Mouse (Mus musculus) MEL (cell line): ENCODE results near the gene Oat. TPM values are rescaled to one million over a fixed set of nuclear protein-coding genes. Genes with fewer than 3 reads are reported as not detected.

Experiments used
- DNase-seq: peaks from one replicate; pipeline ENCODE4 v3.0.0; 2011; ENCODE audit warnings: low read depth, low spot score
- H3K27ac ChIP-seq: 2 replicates; pipeline ENCODE4 v1.5.1; 2012; ENCODE audit warnings: low read depth, mild to moderate bottlenecking, control low read depth, low read length, moderate library complexity; ENCODE audit not compliant: control insufficient read depth
- H3K27me3 ChIP-seq, 2 experiments: fragments of 150-350 bp in 1 of 2; sonication (generic) in 1 of 2; 2 replicates each; pipeline ENCODE4 v1.6.1; 2012; ENCODE audit warnings: low read length in 2 of 2, mild to moderate bottlenecking in 2 of 2, improper control_type of control experiment in 1 of 2, moderate library complexity in 1 of 2; ENCODE audit not compliant: insufficient read depth in 2 of 2, control insufficient read depth in 1 of 2
- H3K36me3 ChIP-seq, 2 experiments: 2 replicates each; pipeline ENCODE4 v1.6.1; 2012 to 2014; ENCODE audit warnings: low read length in 2 of 2, improper control_type of control experiment in 1 of 2, inconsistent platforms in 1 of 2, mild to moderate bottlenecking in 1 of 2; ENCODE audit not compliant: insufficient read depth in 2 of 2, control insufficient read depth in 1 of 2
- H3K4me1 ChIP-seq, 2 experiments: fragments of 150-350 bp in 1 of 2; sonication (generic) in 1 of 2; 2 replicates each; pipeline ENCODE4 v1.6.1; 2012; ENCODE audit warnings: low read length in 2 of 2, improper control_type of control experiment in 1 of 2, mild to moderate bottlenecking in 1 of 2; ENCODE audit not compliant: insufficient read depth in 2 of 2, control insufficient read depth in 1 of 2
- H3K4me3 ChIP-seq, 2 experiments: fragments of 150-350 bp in 1 of 2; sonication (generic) in 1 of 2; 2 replicates each; pipeline ENCODE4 v1.5.1; 2012; ENCODE audit warnings: low read depth in 2 of 2, low read length in 2 of 2, mild to moderate bottlenecking in 2 of 2, moderate library complexity in 2 of 2, control low read depth in 1 of 2, improper control_type of control experiment in 1 of 2; ENCODE audit not compliant: control insufficient read depth in 1 of 2, insufficient read depth in 1 of 2
- H3K79me2 ChIP-seq: 2 replicates; pipeline ENCODE4 v1.6.1; 2012; ENCODE audit warnings: mild to moderate bottlenecking, low read length, moderate library complexity; ENCODE audit not compliant: control insufficient read depth, poor library complexity, insufficient read depth
- H3K9ac ChIP-seq: 2 replicates; pipeline ENCODE4 v1.6.1; 2012; ENCODE audit warnings: low read depth, mild to moderate bottlenecking, control low read depth, low read length, moderate library complexity; ENCODE audit not compliant: control insufficient read depth, poor library complexity, severe bottlenecking
- H3K9me3 ChIP-seq: fragments of 150-350 bp; sonication (generic); replicated peaks from 2 replicates; pipeline ENCODE4 v1.6.1; 2012; ENCODE audit warnings: mild to moderate bottlenecking, low read length, improper control_type of control experiment, moderate library complexity; ENCODE audit not compliant: insufficient read depth
- BHLHE40 ChIP-seq: IDR thresholded peaks from 2 replicates; pipeline ENCODE4 v1.6.1; 2012; ENCODE audit warnings: low read depth, mild to moderate bottlenecking, inconsistent platforms, low read length, improper control_type of control experiment, borderline replicate concordance
- CHD1 ChIP-seq: IDR thresholded peaks from 2 replicates; pipeline ENCODE4 v1.6.1; 2012; ENCODE audit warnings: low read depth, mild to moderate bottlenecking, inconsistent platforms, low read length, improper control_type of control experiment
- CTCF ChIP-seq, 3 experiments: IDR thresholded peaks in 2 of 3; conservative IDR thresholded peaks in 1 of 3; 2 replicates each; pipeline ENCODE4 v1.5.1; 2011 to 2012; ENCODE audit warnings: low read length in 3 of 3, low read depth in 2 of 3, mild to moderate bottlenecking in 2 of 3, improper control_type of control experiment in 1 of 3, inconsistent platforms in 1 of 3, mixed read lengths in 1 of 3, moderate library complexity in 1 of 3; ENCODE audit not compliant: control insufficient read depth in 1 of 3, insufficient read depth in 1 of 3, poor library complexity in 1 of 3, severe bottlenecking in 1 of 3
- ELF1 ChIP-seq: IDR thresholded peaks from 2 replicates; pipeline ENCODE4 v1.6.1; 2014; ENCODE audit warnings: low read depth, mild to moderate bottlenecking, inconsistent platforms, low read length, improper control_type of control experiment, moderate library complexity
- EP300 ChIP-seq, 2 experiments: IDR thresholded peaks; 2 replicates each; pipeline ENCODE4 v1.6.1; 2011; ENCODE audit warnings: improper control_type of control experiment in 2 of 2, low read length in 2 of 2, low read depth in 1 of 2, mild to moderate bottlenecking in 1 of 2
- GABPA ChIP-seq: IDR thresholded peaks from 2 replicates; pipeline ENCODE4 v1.6.1; 2012; ENCODE audit warnings: low read depth, mild to moderate bottlenecking, inconsistent platforms, low read length, improper control_type of control experiment, moderate library complexity
- MAFK ChIP-seq: IDR thresholded peaks from 2 replicates; pipeline ENCODE4 v1.6.1; 2011; ENCODE audit warnings: low read depth, mild to moderate bottlenecking, low read length, improper control_type of control experiment, borderline replicate concordance
- MAX ChIP-seq: IDR thresholded peaks from 2 replicates; pipeline ENCODE4 v1.6.1; 2011; ENCODE audit warnings: low read length, improper control_type of control experiment
- MEF2A ChIP-seq: IDR thresholded peaks from 2 replicates; pipeline ENCODE4 v1.6.1; 2014; ENCODE audit warnings: low read depth, mild to moderate bottlenecking, inconsistent platforms, low read length, improper control_type of control experiment; ENCODE audit not compliant: poor library complexity, insufficient replicate concordance, severe bottlenecking; ENCODE audit errors: extremely low read depth
- MXI1 ChIP-seq: IDR thresholded peaks from 2 replicates; pipeline ENCODE4 v1.6.1; 2011; ENCODE audit warnings: mild to moderate bottlenecking, low read depth, low read length, improper control_type of control experiment
- MYB ChIP-seq: IDR thresholded peaks from 2 replicates; pipeline ENCODE4 v1.6.1; 2011; ENCODE audit warnings: mild to moderate bottlenecking, low read depth, low read length, improper control_type of control experiment
- NRF1 ChIP-seq: IDR thresholded peaks from 2 replicates; pipeline ENCODE4 v1.6.1; 2014; ENCODE audit warnings: low read depth, mild to moderate bottlenecking, inconsistent platforms, low read length, improper control_type of control experiment, moderate library complexity; ENCODE audit not compliant: poor library complexity, insufficient read depth, severe bottlenecking
- POLR2A ChIP-seq, 2 experiments: IDR thresholded peaks; 2 replicates each; pipeline ENCODE4 v1.6.1; 2011 to 2012; ENCODE audit warnings: low read length in 2 of 2, mild to moderate bottlenecking in 2 of 2, control low read depth in 1 of 2, improper control_type of control experiment in 1 of 2, low read depth in 1 of 2, moderate library complexity in 1 of 2; ENCODE audit not compliant: control insufficient read depth in 1 of 2, insufficient read depth in 1 of 2, poor library complexity in 1 of 2
- POLR2AphosphoS2 ChIP-seq: IDR thresholded peaks from 2 replicates; pipeline ENCODE4 v1.6.1; 2011; ENCODE audit warnings: low read length, improper control_type of control experiment
- RAD21 ChIP-seq: IDR thresholded peaks from 2 replicates; pipeline ENCODE4 v1.6.1; 2011; ENCODE audit warnings: mild to moderate bottlenecking, low read depth, low read length, improper control_type of control experiment
- RCOR1 ChIP-seq: IDR thresholded peaks from 2 replicates; pipeline ENCODE4 v1.6.1; 2012; ENCODE audit warnings: low read depth, mild to moderate bottlenecking, inconsistent platforms, low read length, improper control_type of control experiment
- SMC3 ChIP-seq: IDR thresholded peaks from 2 replicates; pipeline ENCODE4 v1.6.1; 2011; ENCODE audit warnings: low read depth, low read length, improper control_type of control experiment
- TCF12 ChIP-seq: IDR thresholded peaks from 2 replicates; pipeline ENCODE4 v1.6.1; 2014; ENCODE audit warnings: low read depth, mild to moderate bottlenecking, inconsistent platforms, low read length, improper control_type of control experiment, moderate library complexity
- UBTF ChIP-seq: IDR thresholded peaks from 2 replicates; pipeline ENCODE4 v1.6.1; 2012; ENCODE audit warnings: low read depth, mild to moderate bottlenecking, inconsistent platforms, low read length, improper control_type of control experiment, moderate library complexity, borderline replicate concordance; ENCODE audit not compliant: insufficient read depth
- USF1 ChIP-seq: IDR thresholded peaks from 2 replicates; pipeline ENCODE4 v1.6.1; 2014; ENCODE audit warnings: low read depth, mild to moderate bottlenecking, inconsistent platforms, low read length, improper control_type of control experiment, moderate library complexity
- ZKSCAN1 ChIP-seq: IDR thresholded peaks from 2 replicates; pipeline ENCODE4 v1.6.1; 2012; ENCODE audit warnings: low read depth, mild to moderate bottlenecking, inconsistent platforms, low read length, improper control_type of control experiment, moderate library complexity
- ZMIZ1 ChIP-seq: IDR thresholded peaks from 2 replicates; pipeline ENCODE4 v1.6.1; 2012; ENCODE audit warnings: low read depth, mild to moderate bottlenecking, inconsistent platforms, low read length, improper control_type of control experiment, moderate library complexity
- ZNF384 ChIP-seq: IDR thresholded peaks from 2 replicates; pipeline ENCODE4 v1.6.1; 2012; ENCODE audit warnings: low read depth, mild to moderate bottlenecking, inconsistent platforms, low read length, improper control_type of control experiment
- polyA plus RNA-seq, 2 experiments: library from polyadenylated mRNA; stranded (reverse) in 1 of 2; unstranded in 1 of 2; fragments of >175 nt in 1 of 2; fragments of >200 nt in 1 of 2; gene quantifications; 2 replicates each; pipeline versions ENCODE4 v1.2.1 to v1.2.4; 2012; ENCODE audit warnings: low replicate concordance in 2 of 2, low read depth in 1 of 2; ENCODE audit not compliant: insufficient read length in 2 of 2, insufficient read depth in 1 of 2, missing spikeins in 1 of 2
- total RNA-seq: library from RNA; depleted of rRNA; stranded (reverse); fragments of 300-350 nt; gene quantifications from 2 replicates; pipeline ENCODE4 v1.2.3, GENCODE M21; 2012

The Oat gene
- total and polyA plus RNA-seq, 3 experiments, result 190 to 226 (median 209) TPM

- TF ChIP-seq NRF1 (peak; percentile 91), MXI1 (peak; percentile 44; the same call in 1 of the 2 replicates), MAX (no peak; the same call in 1 of the 2 replicates), TCF12 (peak; percentile 28; the same call in 1 of the 2 replicates), POLR2AphosphoS2 (no peak)
These were observed 24.7 kb downstream of the Oat start (continued) for GRCm38 (mm10) chr7:132551351-132552126.

GRCm38 (mm10) chr7:132547126-132547525 is 29.1 kb downstream of the Oat start:
- Histone ChIP-seq H3K79me2 (no peaks in the 10 kb centered on the region), H3K36me3 (peaks cover 0 to 4% of the 10 kb centered on the region in 2 experiments; a peak in 2 of 4 replicates), H3K9me3 (no peaks in the 10 kb centered on the region), H3K4me1 (peaks cover 0 to 8% of the 10 kb centered on the region in 2 experiments; a peak in 2 of 4 replicates), H3K9ac (no peak overlapping the region), H3K27ac (no peak overlapping the region), H3K4me3 (no peak overlapping the region), H3K27me3 (0 out of 4 replicates have a peak, but pooled peaks cover 0 to 1% of the 10 kb centered on the region in 2 experiments)
- TF ChIP-seq GABPA, result no peak
- no peak for TF ChIP-seq SMC3
- TF ChIP-seq RCOR1, result no peak
- no peak for TF ChIP-seq ELF1
- no peak for TF ChIP-seq MYB
- no peak for TF ChIP-seq CTCF (IDR thresholded peaks at IDR 0.05 in 2 of 3, conservative IDR thresholded peaks at IDR 0.05 in 1 of 3; ENCODE audit: control insufficient read depth in 1 of 3, insufficient read depth in 1 of 3, low read depth in 2 of 3, low read length in 3 of 3, poor library complexity in 1 of 3, severe bottlenecking in 1 of 3)
- no peak for TF ChIP-seq MAFK
- no peak for TF ChIP-seq USF1
- DNase-seq, result no peak

- Histone ChIP-seq H3K9me3 (no peaks in the 10 kb centered on the region), H3K36me3 (peaks cover 0 to 3% of the 10 kb centered on the region in 2 experiments; a peak in 2 of 4 replicates), H3K79me2 (no peaks in the 10 kb centered on the region), H3K4me3 (no peak overlapping the region), H3K27ac (no peak overlapping the region), H3K9ac (no peak overlapping the region), H3K27me3 (0 out of 4 replicates have a peak, but pooled peaks cover 0 to 1% of the 10 kb centered on the region in 2 experiments), H3K4me1 (peaks cover 0 to 5% of the 10 kb centered on the region in 2 experiments; a peak in 1 of 4 replicates)
- TF ChIP-seq MAX (no peak), CHD1 (no peak), ZMIZ1 (no peak), NRF1 (no peak), ZNF384 (no peak), ZKSCAN1 (no peak), BHLHE40 (no peak), ELF1 (no peak), MEF2A (no peak), UBTF (no peak), POLR2A (IDR thresholded peaks at IDR 0.05; ENCODE audit: control insufficient read depth in 1 of 2, insufficient read depth in 1 of 2, low read depth in 1 of 2, low read length in 2 of 2, poor library complexity in 1 of 2) (no peak), EP300 (IDR thresholded peaks at IDR 0.05; ENCODE audit: low read depth in 1 of 2, low read length in 2 of 2) (no peak), RAD21 (no peak)
- no peak for DNase-seq
These were observed 33.8 kb downstream of the Oat start for GRCm38 (mm10) chr7:132542427-132542826.
